Mouse (Mus musculus) stomach, embryonic 14.5 days (tissue): Measurements from ENCODE around the gene Cdca7l. TPM values are rescaled to one million over a fixed set of nuclear protein-coding genes. Genes with fewer than 3 reads are reported as not detected.

Source experiments
- ATAC-seq: fragments of 200-750 bp; cut with Nextera tagmentation; 2 replicates; pipeline ENCODE4 v1.8.0; 2017; ENCODE audit warnings: low read depth, moderate TSS enrichment; ENCODE audit not compliant: insufficient number of reproducible peaks, insufficient read depth, low FRiP score
- H3K27ac ChIP-seq: fragments of 300-500 bp; sonication (generic); 2 replicates; pipeline ENCODE4 v1.5.1; 2014; ENCODE audit warnings: mild to moderate bottlenecking, low read length, moderate library complexity, mixed read lengths
- H3K27me3 ChIP-seq: fragments of 300-500 bp; sonication (generic); 2 replicates; pipeline ENCODE4 v1.6.1; 2014; ENCODE audit warnings: low read length, control low read depth, mixed read lengths; ENCODE audit not compliant: control insufficient read depth, insufficient read depth
- H3K36me3 ChIP-seq: fragments of 300-500 bp; sonication (generic); 2 replicates; pipeline ENCODE4 v1.6.1; 2014; ENCODE audit warnings: mild to moderate bottlenecking, control low read depth, low read length, moderate library complexity, mixed read lengths; ENCODE audit not compliant: control insufficient read depth, insufficient read depth
- H3K4me1 ChIP-seq: fragments of 300-500 bp; sonication (generic); 2 replicates; pipeline ENCODE4 v1.6.1; 2014; ENCODE audit warnings: low read length, control low read depth, mixed read lengths; ENCODE audit not compliant: control insufficient read depth, insufficient read depth
- H3K4me2 ChIP-seq: fragments of 300-500 bp; sonication (generic); replicated peaks from 2 replicates; pipeline ENCODE4 v1.6.1; 2014; ENCODE audit warnings: low read depth, low read length, control low read depth
- H3K4me3 ChIP-seq: fragments of 300-500 bp; sonication (generic); 2 replicates; pipeline ENCODE4 v1.5.1; 2014; ENCODE audit warnings: low read depth, low read length, control low read depth
- H3K9ac ChIP-seq: fragments of 300-500 bp; sonication (generic); replicated peaks from 2 replicates; pipeline ENCODE4 v1.6.1; 2014; ENCODE audit warnings: low read depth, mild to moderate bottlenecking, control low read depth, low read length, moderate library complexity, mixed read lengths
- H3K9me3 ChIP-seq: fragments of 300-500 bp; sonication (generic); 2 replicates; pipeline ENCODE4 v1.6.1; 2016; ENCODE audit warnings: low read depth, low read length, control low read depth; ENCODE audit not compliant: control insufficient read depth
- WGBS: fragments of 180-500 bp; shearing (Covaris S2); extraction: QIAGEN DNeasy Blood & Tissue Kit; methylation state at CpG from one replicate; pipeline ENCODE4 v1.1.7; 2014; 5-methylcytosine and 5-hydroxymethylcytosine counted together
- polyA plus RNA-seq: library from polyadenylated mRNA; unstranded; fragments of >200 nt; fragmentation: Nextera tagmentation; extraction: Ambion mirVana; gene quantifications from 2 replicates; pipeline ENCODE4 v1.2.1, GENCODE M21; 2014

Cdca7l gene
- polyA plus RNA-seq, 1 experiment from 2014 or later, result 49.0 TPM

DNA sequence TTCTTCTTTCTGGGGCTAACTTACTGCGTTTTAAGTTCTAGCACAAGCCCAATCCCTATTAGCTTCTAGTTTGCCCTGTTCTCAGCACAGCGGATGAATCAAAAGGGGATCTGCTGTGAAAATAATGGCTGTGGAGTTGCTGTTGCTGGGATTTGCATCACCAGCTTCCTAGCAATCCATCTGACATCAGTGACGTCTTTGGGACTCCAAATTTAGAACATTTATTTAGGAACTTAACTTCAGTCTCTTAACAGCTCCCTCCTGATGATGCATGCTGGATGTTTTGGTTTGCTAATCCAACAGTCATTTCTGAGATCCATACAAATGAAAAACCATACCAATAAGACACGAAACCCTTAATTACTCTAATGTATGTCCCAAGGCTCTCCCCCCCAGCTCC, 1.5 kb downstream of the Cdca7l start:
- ATAC-seq, result no peak
- Histone ChIP-seq H3K4me3 (no peak overlapping the region), H3K27ac (no peak overlapping the region), H3K4me1 (no peaks in the 10 kb centered on the region), H3K9me3 (no peaks in the 10 kb centered on the region), H3K4me2 (no peak overlapping the region), H3K27me3 (no peaks in the 10 kb centered on the region), H3K36me3 (no peaks in the 10 kb centered on the region), H3K9ac (no peak overlapping the region)
- 75% methylated on average over 4 of the region's 4 CpGs for WGBS

DNA sequence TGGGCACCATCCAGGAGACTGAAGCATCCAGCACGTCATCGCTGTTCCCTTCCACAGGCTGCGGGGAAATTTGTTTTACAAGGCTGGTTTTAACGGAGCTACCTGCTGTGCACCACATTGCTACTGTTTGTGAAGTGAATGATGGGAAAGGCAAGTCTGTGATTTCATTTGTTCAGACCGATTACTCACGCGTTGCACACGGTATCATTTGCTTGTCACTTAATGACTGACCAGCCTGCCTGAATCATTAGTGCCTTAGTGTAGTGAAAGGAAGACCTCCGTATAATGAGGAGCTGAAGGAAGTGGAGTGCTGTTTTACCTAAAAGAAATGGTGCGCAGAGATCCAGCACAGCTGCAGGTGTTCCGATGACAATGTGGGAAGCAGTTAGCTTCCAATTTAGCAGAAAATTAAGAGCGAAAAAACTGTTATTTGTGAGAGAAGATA, 1.9 kb downstream of the Cdca7l start:
- no peak for ATAC-seq
- WGBS, result 57% methylated on average over 12 of the region's 12 CpGs
- Histone ChIP-seq H3K4me3 (no peak overlapping the region), H3K27me3 (no peaks in the 10 kb centered on the region), H3K9me3 (no peaks in the 10 kb centered on the region), H3K36me3 (no peaks in the 10 kb centered on the region), H3K9ac (no peak overlapping the region), H3K27ac (no peak overlapping the region), H3K4me1 (no peaks in the 10 kb centered on the region), H3K4me2 (no peak overlapping the region)

DNA sequence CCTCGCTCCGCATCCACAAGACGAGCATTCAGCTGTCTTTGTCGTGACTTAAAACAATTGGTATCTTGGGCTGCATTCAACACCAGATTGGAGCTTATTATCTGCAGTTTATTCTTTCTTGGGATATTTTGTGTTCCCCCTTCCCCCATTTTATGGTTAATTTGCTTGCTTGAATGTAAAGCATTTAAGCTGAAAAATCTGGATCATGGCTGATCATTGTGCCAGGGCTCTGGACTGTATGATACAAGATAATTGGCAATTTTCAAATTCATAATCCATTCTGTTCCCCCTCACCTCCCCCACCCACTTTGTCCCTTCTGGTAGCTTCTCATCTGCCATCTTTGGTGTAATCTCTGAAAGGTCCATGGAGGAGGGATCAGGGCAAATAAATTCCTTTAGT, 2.4 kb downstream of the Cdca7l start:
- H3K4me3 ChIP-seq, result no peak overlapping the region
- H3K4me2 ChIP-seq, result no peak overlapping the region
- no peaks in the 10 kb centered on the region for H3K36me3 ChIP-seq
- H3K27ac ChIP-seq, result no peak overlapping the region
- 81% methylated on average over 4 of the region's 4 CpGs for WGBS
- no peak overlapping the region for H3K9ac ChIP-seq
- no peaks in the 10 kb centered on the region for H3K9me3 ChIP-seq
- H3K4me1 ChIP-seq, result no peaks in the 10 kb centered on the region
- no peaks in the 10 kb centered on the region for H3K27me3 ChIP-seq
- no peak for ATAC-seq

DNA sequence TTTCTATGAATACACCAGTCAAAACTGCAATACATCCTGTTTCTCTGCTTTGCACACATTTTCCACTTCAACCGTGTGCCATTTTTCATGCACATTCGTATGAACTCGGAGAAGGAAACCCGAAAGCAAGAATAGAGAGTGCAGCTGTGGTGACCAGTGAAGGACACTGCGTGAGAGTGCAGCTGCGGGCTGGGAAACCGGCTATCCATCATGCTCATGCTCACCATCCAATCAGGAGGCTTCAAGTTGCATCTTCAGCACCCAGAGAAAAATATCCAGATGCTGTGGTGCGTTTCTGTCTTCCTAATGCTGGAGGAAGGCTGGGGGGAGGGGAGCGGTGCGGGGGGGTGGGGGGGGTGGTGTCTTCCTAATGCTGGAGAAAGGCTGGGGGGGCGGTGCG, 3.5 kb downstream of the Cdca7l start:
- Histone ChIP-seq H3K9ac (no peak overlapping the region), H3K27ac (no peak overlapping the region), H3K27me3 (no peaks in the 10 kb centered on the region), H3K4me2 (peak overlapping the region; percentile 27; the same call in 1 of the 2 replicates), H3K4me1 (no peaks in the 10 kb centered on the region), H3K36me3 (no peaks in the 10 kb centered on the region), H3K9me3 (no peaks in the 10 kb centered on the region), H3K4me3 (no peak overlapping the region)
- ATAC-seq, result no peak
- 23% methylated on average over 10 of the region's 12 CpGs for WGBS

DNA sequence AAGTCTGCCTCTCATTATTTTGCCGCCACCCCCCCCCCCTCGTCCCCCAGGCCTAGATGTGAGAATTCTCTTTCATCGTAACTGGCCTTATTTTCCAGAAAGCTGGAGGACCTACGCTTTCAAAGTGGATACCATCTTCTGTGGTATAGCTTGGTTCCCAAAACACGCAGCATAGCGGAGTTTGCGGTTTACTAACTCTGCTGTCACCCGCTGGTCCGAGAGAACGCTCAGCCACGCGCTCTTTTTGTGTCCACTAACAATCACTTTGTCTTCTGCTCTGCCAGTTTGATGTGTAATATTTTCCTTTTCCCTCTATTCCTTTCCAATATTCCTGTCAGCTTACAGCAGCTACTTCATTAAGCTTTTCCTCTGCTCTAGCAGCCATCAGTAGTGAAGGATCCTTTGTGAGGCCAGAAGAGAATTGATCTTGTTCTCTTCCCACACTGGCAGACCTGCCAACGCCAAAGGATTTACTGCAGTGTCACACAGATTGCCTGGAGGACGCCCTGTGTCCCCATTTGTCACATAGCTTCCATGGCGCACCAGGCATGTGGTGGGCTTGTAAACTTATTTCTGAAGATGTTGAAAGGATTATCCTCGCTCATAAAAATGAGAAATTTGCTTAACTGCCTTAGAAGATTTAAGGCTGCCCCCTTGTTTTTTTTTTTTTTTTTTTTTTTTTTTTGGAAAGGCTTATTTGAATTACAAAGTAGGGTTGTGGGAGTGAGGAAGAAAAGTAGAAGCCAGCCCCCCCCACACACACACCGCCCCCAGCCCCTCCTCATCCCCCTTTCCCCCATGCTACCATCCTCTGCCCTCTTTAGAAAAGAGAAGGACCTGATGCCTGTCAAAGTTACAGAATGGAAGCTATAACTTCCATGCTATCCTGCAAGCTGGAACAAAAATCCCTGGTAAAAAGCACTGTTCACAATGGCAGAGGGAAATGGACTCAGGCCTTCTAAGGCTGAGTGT, 4.6 kb downstream of the Cdca7l start:
- WGBS, result 41% methylated on average over 17 of the region's 17 CpGs

DNA sequence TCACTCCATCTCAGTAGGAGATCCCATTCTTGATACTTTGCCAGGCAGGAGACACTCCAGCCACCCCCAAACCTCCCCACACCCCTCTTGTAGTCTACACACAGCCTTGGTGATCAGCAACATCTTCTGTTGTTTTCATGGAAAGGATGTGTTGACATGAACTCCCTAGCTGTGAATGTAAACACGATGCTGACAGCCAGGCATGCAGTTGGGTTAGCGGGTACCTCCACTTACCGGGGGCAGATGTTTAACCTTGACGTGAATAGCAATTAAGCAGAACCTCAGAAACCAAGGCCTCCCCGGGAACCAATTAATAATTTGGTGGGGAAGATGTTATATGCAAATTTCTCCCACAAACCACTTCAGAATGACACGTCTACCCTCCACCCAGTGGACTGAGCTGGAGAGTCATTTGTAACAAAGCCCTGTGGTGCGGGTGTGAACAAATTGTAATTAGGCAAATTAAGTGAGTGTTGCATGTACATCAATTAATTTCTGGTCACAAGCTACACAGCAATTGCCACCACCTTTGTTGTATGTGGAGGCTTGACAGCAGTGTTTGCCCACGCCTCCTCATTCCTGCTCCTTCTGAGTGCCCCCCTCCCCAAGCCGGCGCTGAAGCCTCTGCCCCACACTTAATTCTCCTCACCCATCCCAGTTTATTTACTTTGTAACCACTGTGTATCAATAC, 5.4 kb downstream of the Cdca7l start:
- no peak overlapping the region for H3K4me3 ChIP-seq
- 41% methylated on average over 10 of the region's 10 CpGs for WGBS
- H3K9ac ChIP-seq, result no peak overlapping the region
- H3K4me1 ChIP-seq, result no peaks in the 10 kb centered on the region
- H3K4me2 ChIP-seq, result no peak overlapping the region
- H3K36me3 ChIP-seq, result no peaks in the 10 kb centered on the region
- H3K9me3 ChIP-seq, result no peaks in the 10 kb centered on the region
- no peak overlapping the region for H3K27ac ChIP-seq
- no peak for ATAC-seq
- no peaks in the 10 kb centered on the region for H3K27me3 ChIP-seq

More for the DNA sequence above, 4.6 kb downstream of the Cdca7l start:
- ATAC-seq, result no peak
- no peak overlapping the region for H3K9ac ChIP-seq
- H3K27me3 ChIP-seq, result no peaks in the 10 kb centered on the region
- H3K4me3 ChIP-seq, result no peak overlapping the region
- no peaks in the 10 kb centered on the region for H3K9me3 ChIP-seq
- peak overlapping the region; percentile 27; the same call in 1 of the 2 replicates for H3K4me2 ChIP-seq
- H3K27ac ChIP-seq, result no peak overlapping the region
- no peaks in the 10 kb centered on the region for H3K36me3 ChIP-seq
- no peaks in the 10 kb centered on the region for H3K4me1 ChIP-seq

DNA sequence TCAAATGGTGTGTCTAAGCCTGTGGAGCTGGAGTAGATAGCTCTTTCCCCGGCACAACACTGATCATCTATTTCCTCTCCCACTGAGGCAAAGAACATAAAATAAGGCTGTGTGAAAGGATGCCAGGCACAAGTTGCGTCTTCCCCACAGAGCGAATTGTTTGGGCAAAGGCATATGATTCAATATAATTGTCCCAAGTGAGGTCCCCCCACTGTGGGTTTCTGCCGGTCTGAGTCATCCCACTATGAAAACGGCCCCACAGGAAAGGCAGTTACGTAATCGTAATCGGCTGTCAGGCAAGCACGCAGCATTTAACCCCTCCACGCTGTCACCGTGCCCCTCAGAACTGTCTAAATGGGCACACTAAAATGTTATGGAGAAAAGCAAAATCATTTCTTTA, 6.0 kb downstream of the Cdca7l start:
- H3K4me2 ChIP-seq, result no peak overlapping the region
- H3K27me3 ChIP-seq, result no peaks in the 10 kb centered on the region
- no peaks in the 10 kb centered on the region for H3K36me3 ChIP-seq
- ATAC-seq, result no peak
- no peak overlapping the region for H3K4me3 ChIP-seq
- H3K27ac ChIP-seq, result no peak overlapping the region
- H3K9ac ChIP-seq, result no peak overlapping the region
- no peaks in the 10 kb centered on the region for H3K9me3 ChIP-seq
- H3K4me1 ChIP-seq, result no peaks in the 10 kb centered on the region
- 49% methylated on average over 11 of the region's 11 CpGs for WGBS

DNA sequence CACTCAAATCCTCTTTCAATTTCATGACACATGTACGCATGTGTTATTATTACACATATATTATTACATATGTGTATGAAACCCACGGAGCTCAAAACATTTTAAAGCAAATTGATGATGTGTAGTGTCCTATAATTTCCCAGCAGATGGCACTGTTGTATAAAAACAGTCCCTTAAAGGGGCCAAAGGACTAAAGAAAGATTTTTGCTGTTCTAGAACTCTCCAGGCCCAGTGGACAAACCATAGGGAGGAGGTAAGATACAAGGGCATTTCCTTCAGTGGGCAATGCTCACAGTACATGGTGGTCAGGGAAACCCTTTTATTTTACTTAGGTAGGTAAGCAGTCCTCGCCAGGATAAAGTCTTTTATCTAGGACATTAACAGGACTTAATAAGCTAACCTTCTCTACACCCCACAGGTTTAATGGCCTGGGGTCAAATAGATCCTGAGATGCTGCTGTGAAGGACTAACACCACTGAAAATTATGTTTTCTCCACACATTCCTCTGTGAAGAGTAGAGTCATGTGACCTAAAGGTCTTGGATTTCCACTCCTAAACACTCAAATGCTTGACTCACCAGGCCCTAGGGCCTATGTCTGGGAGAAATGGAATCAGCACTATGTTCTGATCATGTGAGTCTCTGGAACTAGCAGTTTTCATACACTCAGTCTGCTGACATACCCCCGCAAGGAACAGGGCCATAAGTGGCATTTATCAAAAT, 16.2 kb downstream of the Cdca7l start:
- Histone ChIP-seq H3K27ac (no peak overlapping the region), H3K27me3 (no peaks in the 10 kb centered on the region), H3K36me3 (no peaks in the 10 kb centered on the region), H3K4me1 (no peaks in the 10 kb centered on the region), H3K9ac (no peak overlapping the region), H3K9me3 (no peaks in the 10 kb centered on the region), H3K4me3 (no peak overlapping the region), H3K4me2 (no peak overlapping the region)
- 46% methylated on average over 4 of the region's 4 CpGs for WGBS
- ATAC-seq, result peak; percentile 53; the same call in 1 of the 2 replicates
